Mouse (Mus musculus): ENCODE measurements around the gene Sort1.

Gene Sort1

GRCm38 (mm10) chr3:108295379-108296219 lies 11.7 kb downstream of the Sort1 start:
- no peak for DNase-seq

DNA sequence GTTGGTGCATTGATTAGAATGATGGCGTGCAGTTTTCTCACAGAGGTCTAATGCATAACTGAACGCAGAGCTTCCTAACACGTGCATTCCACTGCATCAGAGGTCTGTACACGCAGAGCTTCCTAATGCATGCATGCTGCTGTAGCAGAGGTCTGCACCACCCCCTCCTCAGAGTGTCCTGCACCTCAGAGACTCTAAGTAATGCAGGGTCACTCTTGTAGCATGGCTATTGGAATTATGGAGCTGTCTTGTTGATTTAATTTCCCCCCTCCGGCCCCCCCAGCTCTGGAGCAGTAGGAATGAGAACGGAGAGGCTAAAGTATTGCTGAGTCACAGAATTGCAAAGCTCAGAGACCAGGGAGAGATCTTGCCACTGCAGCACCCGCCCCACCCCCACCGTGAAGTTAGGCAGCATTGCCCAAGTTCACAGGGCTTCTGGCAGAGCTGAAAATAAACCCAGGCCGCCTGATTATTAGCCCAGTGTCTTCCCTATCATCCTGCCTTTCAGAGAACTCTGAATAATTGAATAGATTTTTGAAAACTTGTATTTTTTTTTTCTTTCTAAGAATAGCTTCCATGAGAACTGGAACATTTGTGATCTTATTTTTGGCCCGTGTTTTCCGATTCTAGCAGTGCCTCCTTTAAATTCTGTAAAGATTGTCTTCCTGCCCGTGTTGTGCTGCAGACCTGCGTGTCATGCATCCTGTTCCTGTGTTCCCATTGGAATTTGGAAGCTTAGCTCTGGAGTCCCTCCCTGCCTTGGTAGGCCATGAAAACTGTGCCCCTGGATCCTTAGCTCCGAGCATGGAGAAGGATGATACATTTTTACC lies 12.6 kb downstream of the Sort1 start:
- DNase-seq = no peak

- no peak for DNase-seq
Measured at GRCm38 (mm10) chr3:108297050-108297419, 13.2 kb downstream of the Sort1 start.

DNA sequence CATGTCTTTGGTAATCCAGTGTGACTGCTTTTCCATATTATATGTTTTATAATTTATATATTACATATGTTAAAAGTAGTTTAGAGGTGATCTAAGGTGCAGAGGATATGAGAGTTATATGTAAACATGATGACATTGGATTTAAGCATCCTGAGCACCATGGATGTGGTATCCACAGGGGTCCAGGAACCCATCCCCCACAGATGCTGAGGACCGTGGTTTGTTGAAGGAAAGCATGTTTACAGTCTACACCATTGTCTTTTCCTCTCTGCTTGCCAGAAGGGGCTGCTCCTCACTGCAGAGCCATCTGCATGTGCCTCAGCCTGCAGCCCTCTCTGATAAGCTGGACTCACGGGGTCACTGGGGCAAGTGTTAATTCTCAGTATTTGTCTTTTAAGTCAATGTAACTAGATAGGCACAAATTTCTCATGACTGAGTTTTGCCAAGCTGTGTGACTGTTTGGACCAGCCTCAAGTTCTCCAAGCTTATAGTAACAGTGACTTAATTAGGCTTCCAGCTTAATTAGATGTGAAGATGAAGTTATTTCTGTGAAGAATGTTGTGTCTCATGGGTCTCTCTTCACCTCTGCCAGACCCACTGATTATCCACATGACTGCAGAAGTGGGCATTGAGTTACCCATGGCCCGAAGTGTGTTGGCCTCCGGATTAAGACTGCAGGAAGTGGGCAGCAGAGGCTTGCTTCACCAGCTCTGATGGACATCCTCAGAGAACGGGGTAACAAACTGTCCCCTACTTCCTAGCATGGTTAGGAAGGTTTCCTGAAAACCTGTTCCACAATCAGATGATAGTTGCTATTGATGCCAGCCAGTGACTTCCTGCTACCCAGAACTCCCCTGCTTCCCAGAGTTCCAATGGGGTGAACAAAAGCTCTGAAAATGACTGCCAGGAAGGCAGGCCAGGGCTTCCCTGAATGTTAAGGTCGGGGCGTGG lies 14.0 kb downstream of the Sort1 start:
- no peak for DNase-seq

GRCm38 (mm10) chr3:108300455-108301030 lies 16.7 kb downstream of the Sort1 start:
- DNase-seq = no peak

GRCm38 (mm10) chr3:108303683-108304082 lies 19.8 kb downstream of the Sort1 start:
- DNase-seq = no peak

DNA sequence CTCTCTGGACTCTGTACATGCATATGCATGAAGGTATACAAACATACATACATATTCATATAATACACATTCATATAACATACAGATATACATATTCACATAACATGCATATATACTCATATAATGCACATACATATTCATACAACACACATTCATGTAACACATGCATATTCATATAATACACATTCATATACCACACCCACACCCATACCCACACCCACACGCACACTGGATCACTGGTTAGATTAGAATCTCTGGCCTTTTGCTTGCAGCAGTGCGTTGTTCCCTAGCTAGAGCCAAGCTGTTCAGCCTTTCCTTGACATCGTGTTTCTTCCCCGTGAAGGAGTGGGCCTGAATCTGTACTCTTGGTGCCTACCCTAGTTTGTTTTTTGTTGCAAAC lies 20.9 kb downstream of the Sort1 start:
- no peak for DNase-seq

GRCm38 (mm10) chr3:108306387-108306786 lies 22.5 kb downstream of the Sort1 start:
- DNase-seq = no peak

DNA sequence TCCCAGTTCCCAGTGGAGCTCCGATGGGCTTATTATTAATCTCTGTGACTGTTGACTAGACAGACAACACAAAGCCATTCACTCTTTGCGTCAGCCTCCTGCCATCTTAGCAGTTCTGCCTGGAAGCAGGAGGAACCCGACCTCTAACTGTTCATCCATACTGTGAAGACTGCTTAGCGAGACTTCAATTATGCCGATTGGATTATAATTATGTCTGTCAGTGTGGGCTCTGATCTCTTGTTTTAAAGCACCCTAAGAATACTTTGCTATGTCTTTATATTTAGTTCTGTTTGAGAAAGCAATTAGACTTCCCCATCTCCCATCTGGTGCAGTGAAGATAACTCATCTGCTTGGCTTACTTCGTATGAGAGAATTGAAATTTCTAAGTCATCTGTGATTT lies 23.6 kb downstream of the Sort1 start:
- no peak for DNase-seq

- no peak for DNase-seq
Measured at GRCm38 (mm10) chr3:108310921-108311341, 27.0 kb downstream of the Sort1 start.

- DNase-seq = no peak
Measured at GRCm38 (mm10) chr3:108311688-108312087, 27.8 kb downstream of the Sort1 start.

DNA sequence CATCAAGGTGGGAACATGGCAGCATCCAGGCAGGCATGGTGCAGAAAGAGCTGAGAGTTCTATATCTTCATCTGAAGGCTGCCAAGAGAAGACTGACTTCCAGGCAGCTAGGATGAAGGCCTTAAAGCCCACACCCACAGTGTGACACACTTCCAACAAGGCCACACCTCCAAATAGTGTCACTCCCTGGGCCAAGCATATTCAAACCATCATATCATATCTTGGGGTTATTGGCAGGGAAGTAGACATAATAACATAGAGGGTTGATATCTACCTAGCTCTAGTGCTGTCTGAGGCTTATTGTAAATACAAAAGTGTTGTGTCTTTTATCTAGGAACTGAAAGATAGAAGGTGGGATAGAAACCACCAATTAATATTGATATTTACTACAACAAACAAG lies 28.5 kb downstream of the Sort1 start:
- no peak for DNase-seq

DNA sequence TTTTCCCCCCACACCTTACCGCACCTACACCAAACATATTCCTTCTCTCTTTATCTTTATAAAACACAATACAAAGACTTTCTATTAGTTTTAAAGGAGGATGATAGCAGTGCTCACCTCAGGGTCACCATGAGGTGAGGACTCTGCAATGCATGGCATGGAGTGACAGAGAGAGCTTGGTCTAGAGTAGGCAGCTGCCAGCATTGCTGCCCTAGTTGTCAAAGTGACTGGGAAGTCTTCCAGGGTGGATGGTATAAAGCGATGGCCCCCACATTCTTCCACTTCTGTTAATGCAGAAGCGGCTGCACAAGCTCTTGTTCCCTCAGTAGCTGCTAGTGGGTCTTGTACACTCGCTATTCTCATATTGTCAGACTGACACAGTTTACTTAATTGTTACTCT lies 29.3 kb downstream of the Sort1 start:
- DNase-seq = no peak

DNA sequence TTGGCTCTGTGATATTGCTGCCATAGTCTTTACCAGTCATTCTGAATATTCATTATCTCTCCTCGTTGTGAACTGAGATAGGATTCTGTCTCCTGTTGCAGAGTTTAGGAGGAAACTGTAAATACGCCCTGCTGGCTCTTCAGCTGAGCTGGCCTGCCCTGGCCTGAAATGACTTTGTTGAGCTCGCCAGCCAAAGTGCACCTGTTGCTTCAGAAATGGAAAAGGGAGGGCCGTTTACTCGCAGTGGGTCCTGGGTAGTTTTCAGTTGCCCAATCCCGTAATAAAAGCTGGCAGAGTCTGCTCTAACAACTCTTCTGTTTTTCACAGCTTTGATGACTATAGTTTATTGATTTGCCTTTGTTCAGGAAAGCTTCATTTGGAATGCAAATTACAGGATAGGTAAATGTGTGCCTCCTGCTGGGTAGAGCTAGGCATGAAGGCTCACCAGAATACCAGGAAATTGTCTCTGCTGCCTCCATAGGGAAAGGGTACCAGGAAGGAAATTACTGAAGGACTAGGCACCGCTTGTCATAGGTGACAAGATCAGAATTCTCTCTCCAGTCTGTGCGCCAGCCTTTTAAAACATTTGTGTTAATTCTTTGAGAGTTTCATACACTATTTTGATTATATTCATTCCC lies 30.3 kb downstream of the Sort1 start:
- DNase-seq = no peak

- no peak for DNase-seq
Measured at GRCm38 (mm10) chr3:108318517-108318916, 34.6 kb downstream of the Sort1 start.

DNA sequence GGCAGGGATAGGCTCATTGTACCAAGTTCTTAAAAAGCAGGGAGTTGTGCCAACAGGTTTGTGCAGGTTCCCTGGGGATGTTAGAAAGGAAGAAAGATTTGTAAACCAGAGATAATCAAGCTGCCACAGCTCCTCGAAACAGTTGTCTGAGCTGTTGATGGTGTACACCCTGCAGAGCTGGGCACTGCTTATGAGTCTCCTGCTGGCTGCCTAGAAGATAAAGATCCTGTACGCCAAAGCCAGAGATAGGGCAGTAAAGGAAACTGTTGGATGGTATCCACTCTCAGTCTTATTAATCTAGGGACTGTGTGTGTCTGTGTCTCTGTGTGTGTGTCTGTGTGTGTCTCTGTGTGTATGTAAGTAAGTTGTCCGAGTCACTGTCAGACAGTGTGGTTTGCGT lies 37.8 kb downstream of the Sort1 start:
- no peak for DNase-seq

DNA sequence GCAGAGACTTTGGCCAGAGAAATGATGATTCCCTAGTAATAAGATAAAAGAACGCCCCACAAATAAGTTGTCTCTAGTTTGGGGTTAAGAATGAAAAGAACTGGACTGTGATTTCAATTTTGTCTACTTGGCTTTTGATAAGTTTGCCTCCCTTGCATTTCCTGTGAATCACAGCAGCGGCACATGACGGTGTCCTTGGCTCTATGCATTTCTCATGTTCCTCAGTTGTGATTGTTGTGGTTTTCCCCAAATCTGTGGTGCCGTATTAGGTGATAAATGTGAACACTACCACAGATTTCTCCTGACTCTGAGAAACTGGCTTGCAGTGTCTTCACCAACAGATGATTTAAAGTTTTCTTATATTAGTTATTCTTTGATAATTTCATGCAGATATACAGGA lies 38.3 kb downstream of the Sort1 start:
- DNase-seq = no peak

GRCm38 (mm10) chr3:108322962-108323361 lies 39.1 kb downstream of the Sort1 start:
- DNase-seq = no peak

- no peak for DNase-seq
Measured at GRCm38 (mm10) chr3:108324837-108325236, 41.0 kb downstream of the Sort1 start.

DNA sequence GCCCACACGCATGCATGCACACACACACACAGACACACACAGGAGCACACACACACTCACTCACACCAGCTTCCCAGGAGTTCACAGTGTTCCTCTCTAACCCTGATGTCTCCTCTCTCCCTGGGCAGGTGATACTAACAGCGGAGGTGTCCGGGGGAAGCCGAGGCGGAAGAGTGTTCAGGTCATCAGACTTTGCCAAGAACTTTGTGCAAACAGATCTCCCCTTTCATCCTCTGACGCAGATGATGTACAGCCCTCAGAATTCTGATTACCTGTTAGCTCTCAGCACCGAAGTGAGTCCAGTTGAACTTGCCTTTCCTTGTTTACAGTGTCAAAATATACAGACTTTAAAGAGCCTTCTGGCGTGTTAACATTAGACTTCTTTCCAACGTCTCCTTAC lies 41.6 kb downstream of the Sort1 start:
- no peak for DNase-seq

GRCm38 (mm10) chr3:108327275-108327674 lies 43.4 kb downstream of the Sort1 start:
- DNase-seq = no peak

- DNase-seq = no peak
Measured at GRCm38 (mm10) chr3:108327916-108328315, 44.0 kb downstream of the Sort1 start.

Measured in B cell, adult 2 months (primary cell).